Mouse (Mus musculus) induced T-regulatory cell, adult 2 months (primary cell): Measurements from ENCODE around the gene Atp11b.

Experiments used
- DNase-seq: peaks from one replicate; pipeline ENCODE4 v3.0.0-alpha.2; 2012; ENCODE audit warnings: low read depth

Gene Atp11b

GRCm38 (mm10) chr3:35753825-35754767 lies at the start of gene Atp11b:
Atp11b (plus strand) TSS chr3:35754106.
- peak; percentile 94 for DNase-seq

GRCm38 (mm10) chr3:35704328-35704613 lies 49.6 kb upstream of the Atp11b start:
- DNase-seq, result no peak

- DNase-seq, result peak; percentile 46
Observed at GRCm38 (mm10) chr3:35719531-35720205, 34.2 kb upstream of the Atp11b start.

DNA sequence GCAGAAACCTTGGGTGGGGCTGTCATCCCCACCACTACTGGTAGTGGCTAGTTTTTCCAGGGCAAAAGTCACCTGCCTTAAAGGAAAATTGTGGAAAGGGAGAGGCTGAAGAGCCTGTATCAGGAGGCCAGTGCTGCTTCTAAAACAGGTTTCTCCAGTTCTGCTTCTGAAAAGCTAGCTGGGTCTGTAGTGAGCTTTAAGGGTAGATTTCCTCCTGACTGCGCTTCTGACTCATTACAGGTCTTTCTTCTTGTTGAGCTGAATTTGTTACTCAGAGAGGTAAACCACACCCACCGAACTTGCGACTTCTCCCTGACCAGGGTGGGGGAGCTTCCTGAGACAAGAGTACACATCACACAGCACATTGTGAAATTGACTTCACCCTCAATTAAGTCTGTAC lies 33.1 kb upstream of the Atp11b start:
- DNase-seq, result peak; percentile 90

- DNase-seq, result peak; percentile 66
Observed at GRCm38 (mm10) chr3:35721818-35722446, 32.0 kb upstream of the Atp11b start.

GRCm38 (mm10) chr3:35722811-35723210 lies 31.1 kb upstream of the Atp11b start:
- DNase-seq, result peak; percentile 39

DNA sequence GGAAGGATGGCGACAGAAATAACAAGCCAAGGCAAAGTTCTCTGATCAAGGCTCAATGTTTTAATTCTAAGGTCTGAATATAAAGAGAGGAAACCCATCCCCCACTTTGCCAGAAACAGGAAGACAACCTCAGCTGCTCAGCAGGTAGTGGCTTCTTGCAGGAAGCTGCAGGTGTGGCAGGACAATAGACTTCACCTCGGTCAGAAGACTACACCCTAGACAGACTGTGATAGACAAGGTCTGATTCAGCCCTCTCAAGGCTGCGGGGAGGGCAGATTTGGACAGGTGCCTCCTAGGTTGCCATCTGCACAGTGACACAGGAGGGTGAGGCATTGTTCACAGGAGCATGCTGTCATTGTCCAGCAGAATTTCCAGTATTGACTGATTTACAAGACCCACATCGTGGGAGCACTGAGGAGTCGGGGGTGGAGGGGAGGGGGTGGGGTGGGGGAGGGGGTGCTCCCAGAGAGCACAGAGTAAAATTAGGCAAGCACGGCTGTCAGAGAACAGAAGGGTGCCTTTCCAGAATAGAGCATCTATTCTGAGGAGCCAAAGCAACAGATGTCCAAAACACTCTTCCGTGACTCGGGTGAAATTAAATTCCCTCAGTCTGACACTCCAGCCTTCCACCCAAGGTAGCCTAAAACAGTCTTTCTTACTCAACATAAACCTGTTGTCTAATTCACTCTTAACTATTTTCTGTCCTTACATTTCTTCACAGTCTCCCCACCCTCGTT lies 30.2 kb upstream of the Atp11b start:
- peak; percentile 52 for DNase-seq

DNA sequence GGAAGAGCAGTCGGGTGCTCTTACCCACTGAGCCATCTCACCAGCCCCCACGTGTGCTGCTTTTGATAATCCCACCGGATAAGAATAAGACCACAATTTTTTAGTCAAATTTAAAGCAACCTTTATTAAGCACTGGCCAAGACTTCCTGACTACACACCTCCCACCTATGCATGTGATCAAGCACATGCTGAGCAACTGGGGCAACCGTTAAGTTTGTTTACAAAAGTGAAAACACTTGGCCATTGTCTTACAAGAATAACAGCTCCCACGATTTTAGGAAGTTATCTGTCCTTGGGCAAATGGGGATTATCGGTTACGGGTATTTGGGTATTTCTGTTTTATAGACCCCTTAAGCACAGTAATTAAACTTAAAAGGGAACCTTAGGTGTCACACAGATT lies 28.8 kb upstream of the Atp11b start:
- no peak for DNase-seq

DNA sequence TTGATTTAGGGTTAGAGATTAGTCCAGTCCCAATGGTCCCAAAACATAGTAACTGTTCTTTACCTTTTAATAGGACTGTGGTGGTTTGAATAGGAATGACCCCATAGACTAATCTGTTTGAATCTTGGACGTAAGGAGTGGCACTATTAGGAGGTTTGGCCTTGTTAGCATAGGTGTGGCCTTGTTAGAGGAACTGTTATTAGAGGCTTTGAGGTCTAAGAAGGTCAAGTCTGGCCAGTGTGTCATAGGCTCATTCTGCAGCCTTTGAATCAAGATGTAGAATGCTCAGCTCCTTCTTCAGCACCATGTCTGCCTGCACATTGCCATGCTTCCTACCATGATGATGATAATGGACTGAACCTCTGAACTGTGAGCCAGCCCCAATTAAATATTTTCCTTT lies 27.0 kb upstream of the Atp11b start:
- no peak for DNase-seq

DNA sequence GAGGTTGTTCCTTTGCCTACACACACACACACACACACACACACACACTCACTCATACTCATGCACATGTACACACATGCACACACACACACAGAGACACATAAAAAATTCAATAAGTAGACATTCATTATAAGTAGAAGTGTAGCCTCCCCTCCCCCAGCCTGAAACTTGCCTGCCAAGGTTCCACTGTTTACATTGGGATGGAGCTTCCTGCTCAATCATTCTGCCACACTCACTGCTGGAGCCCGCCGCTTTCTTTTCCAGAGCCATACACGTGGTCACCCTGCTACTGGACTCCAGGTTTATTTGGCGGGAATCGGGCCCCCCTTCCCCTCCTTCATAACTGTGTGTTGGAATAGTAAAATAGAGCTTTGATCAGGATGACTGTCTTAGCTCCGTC lies 24.4 kb upstream of the Atp11b start:
- no peak for DNase-seq

GRCm38 (mm10) chr3:35731981-35732777 lies 21.7 kb upstream of the Atp11b start:
- DNase-seq, result peak; percentile 76

GRCm38 (mm10) chr3:35732778-35733147 lies 21.1 kb upstream of the Atp11b start:
- no peak for DNase-seq

GRCm38 (mm10) chr3:35734509-35734908 lies 19.4 kb upstream of the Atp11b start:
- no peak for DNase-seq

DNA sequence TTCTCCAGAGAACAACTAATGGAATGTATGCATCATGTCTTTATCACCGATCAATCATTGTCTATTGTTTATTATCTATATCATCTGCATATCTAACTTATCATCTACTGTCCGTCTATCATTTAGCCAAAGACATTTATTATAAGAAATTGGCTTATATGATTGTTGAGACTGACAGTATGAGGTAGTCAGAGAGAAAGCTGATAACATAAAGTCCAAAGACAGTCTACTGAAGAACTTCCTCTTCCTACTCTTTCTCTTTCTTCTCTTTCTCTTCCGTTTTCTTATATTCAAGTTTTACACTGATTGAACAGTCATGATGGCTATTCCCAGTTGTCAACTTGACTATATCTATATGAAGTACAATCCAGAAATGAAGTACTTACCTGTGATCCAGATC lies 15.8 kb upstream of the Atp11b start:
- no peak for DNase-seq

DNA sequence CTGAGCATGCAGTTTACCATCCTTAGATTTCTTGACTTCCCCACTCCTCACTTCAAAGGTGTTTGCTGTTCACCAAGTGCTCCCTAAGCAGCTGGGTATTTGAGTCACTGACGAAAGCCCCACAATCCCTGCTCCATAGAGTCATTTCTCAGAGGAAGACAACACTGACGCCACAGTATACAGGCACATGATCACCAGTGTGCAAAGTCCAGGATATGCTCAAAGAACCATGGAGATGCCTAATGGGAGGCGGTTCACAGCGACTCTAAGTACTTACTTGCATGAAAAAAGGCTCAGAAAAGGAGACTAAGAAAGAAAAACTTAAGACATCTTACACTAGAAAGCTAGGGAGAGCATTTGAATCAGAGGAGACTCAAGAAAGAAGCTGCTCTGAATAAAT lies 8.9 kb upstream of the Atp11b start:
- DNase-seq, result no peak

GRCm38 (mm10) chr3:35746840-35747456 lies 7.0 kb upstream of the Atp11b start:
- DNase-seq, result peak; percentile 75

- DNase-seq, result peak; percentile 39
Observed at GRCm38 (mm10) chr3:35750286-35750685, 3.6 kb upstream of the Atp11b start.

DNA sequence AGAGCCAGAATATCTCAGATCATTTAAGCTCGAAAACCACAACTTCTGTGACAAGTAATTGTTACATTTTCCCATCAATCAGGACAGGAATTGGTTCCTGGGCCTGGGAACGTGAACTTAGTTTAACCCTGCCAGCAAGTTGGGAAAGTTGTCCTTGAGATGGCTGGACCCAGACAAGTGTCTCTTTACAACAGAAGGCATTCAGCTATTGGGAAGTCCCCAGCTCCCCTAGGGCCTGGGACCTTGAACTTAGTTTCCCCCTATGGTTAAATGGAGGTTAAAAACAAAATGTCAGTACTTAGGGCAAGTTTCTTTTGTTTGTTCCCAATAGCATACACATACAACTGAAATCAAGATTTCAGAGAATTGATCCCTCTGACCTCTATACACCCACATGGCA lies 2.2 kb upstream of the Atp11b start:
- no peak for DNase-seq

GRCm38 (mm10) chr3:35762735-35763134 lies 8.8 kb downstream of the Atp11b start:
- DNase-seq, result peak; percentile 66

DNA sequence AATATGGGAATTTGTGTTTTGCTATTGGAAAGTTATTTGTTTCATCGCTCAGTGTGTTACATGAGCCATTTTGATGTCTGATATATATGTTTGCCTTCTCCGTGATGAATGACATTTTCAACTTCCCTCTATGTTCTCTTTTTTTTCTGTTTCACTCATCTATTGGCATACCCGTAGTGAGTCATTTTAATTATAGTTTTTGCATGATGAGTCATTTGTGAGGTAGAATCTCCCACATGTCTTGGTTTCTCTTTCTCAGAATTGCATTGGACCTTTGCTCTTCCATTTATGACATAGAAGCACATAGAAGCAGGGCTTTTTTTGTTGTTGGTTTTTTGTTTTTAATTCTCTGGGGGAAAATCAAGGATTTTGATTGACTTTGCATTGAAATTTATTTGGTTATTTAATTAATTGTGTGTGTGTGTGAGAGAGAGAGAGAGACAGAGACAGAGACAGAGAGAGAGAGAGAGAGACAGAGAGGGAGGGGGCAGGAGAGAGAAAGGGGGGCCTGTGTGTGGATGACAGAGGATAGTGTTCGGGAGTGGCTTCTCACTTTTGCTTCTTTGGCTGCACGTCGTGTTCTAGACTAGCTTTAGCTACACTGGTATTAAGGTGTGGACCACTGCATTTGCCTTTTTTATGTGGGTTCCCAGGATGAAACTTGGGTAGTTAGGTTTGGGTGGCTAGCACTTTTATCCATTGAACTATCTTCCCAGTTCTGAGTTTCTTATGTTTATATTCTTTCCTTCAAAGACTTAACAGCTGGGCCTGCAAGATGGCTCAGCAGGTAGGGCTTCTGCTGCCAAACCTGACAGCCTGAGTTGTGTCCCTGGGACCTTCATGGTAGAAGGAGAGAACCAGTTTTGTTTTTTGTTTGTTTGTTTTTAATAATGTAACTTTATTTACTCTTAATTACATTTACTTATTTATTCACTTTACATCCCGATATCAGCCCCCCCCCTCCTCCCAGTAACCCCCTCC lies 11.0 kb downstream of the Atp11b start:
- peak; percentile 83 for DNase-seq
